Mouse (Mus musculus) lung, embryonic 15.5 days (tissue): ENCODE results near the gene Casp7. TPM values are rescaled to one million over a fixed set of nuclear protein-coding genes. Genes with fewer than 3 reads are reported as not detected.

Experiments used
- ATAC-seq: fragments of 200-750 bp; cut with Nextera tagmentation; 2 replicates; pipeline ENCODE4 v1.8.0; 2017; ENCODE audit warnings: moderate number of reproducible peaks, borderline replicate concordance; ENCODE audit not compliant: low FRiP score, low TSS enrichment; ENCODE audit errors: extremely low read depth
- H3K27ac ChIP-seq: fragments of 300-500 bp; sonication (generic); 2 replicates; pipeline ENCODE4 v1.5.1; 2015; ENCODE audit warnings: moderate library complexity, mild to moderate bottlenecking, inconsistent platforms
- H3K27me3 ChIP-seq: fragments of 300-500 bp; sonication (generic); 2 replicates; pipeline ENCODE4 v1.6.1; 2015; ENCODE audit warnings: inconsistent platforms
- H3K36me3 ChIP-seq: fragments of 300-500 bp; sonication (generic); 2 replicates; pipeline ENCODE4 v1.6.1; 2015; ENCODE audit warnings: inconsistent platforms
- H3K4me1 ChIP-seq: fragments of 300-500 bp; sonication (generic); 2 replicates; pipeline ENCODE4 v1.6.1; 2015; ENCODE audit warnings: inconsistent platforms
- H3K4me2 ChIP-seq: fragments of 300-500 bp; sonication (generic); 2 replicates; pipeline ENCODE4 v1.6.1; 2015; ENCODE audit warnings: inconsistent platforms, mild to moderate bottlenecking, moderate library complexity
- H3K4me3 ChIP-seq: fragments of 300-500 bp; sonication (generic); 2 replicates; pipeline ENCODE4 v1.5.1; 2015; ENCODE audit warnings: mild to moderate bottlenecking, inconsistent platforms
- H3K9ac ChIP-seq: fragments of 300-500 bp; sonication (generic); 2 replicates; pipeline ENCODE4 v1.6.1; 2015; ENCODE audit warnings: inconsistent platforms
- H3K9me3 ChIP-seq: fragments of 300-500 bp; sonication (generic); 2 replicates; pipeline ENCODE4 v1.6.1; 2016; ENCODE audit warnings: inconsistent platforms
- WGBS: fragments of 180-500 bp; shearing (Covaris S2); methylation state at CpG from one replicate; pipeline ENCODE4 v1.1.7; 2015; 5-methylcytosine and 5-hydroxymethylcytosine counted together
- polyA plus RNA-seq: library from polyadenylated mRNA; unstranded; fragments of >200 nt; fragmentation: Nextera tagmentation; extraction: Ambion mirVana; gene quantifications from 2 replicates; pipeline ENCODE4 v1.2.1, GENCODE M21; 2015

Casp7 gene
- polyA plus RNA-seq, 1 experiment from 2014 or later = 34.8 TPM

DNA sequence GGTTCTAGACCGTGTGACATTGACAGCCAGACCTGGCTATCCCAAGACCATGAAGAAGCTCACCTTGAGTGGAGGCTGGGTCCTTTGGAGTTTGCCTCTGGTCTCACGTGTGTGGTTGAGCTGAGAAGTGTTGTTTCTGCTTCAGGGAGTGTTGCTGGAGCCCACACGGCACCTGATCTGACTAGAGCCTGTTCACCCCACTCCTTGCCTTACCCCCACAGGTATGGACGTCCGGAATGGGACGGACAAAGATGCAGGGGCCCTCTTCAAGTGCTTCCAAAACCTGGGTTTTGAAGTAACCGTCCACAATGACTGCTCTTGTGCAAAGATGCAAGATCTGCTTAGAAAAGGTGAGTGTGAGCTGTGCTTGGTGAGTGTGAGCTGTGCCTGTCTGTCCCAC, 36.7 kb downstream of the Casp7 start:
- WGBS = 81% methylated on average over 7 of the region's 7 CpGs
- H3K4me2 ChIP-seq = no peak overlapping the region
- no peak overlapping the region for H3K9ac ChIP-seq
- H3K4me1 ChIP-seq = no peaks in the 10 kb centered on the region
- H3K36me3 ChIP-seq = peaks cover 27% of the 10 kb centered on the region
- H3K27ac ChIP-seq = no peak overlapping the region
- no peak overlapping the region for H3K4me3 ChIP-seq
- H3K27me3 ChIP-seq = no peaks in the 10 kb centered on the region
- no peak for ATAC-seq
- no peaks in the 10 kb centered on the region for H3K9me3 ChIP-seq

DNA sequence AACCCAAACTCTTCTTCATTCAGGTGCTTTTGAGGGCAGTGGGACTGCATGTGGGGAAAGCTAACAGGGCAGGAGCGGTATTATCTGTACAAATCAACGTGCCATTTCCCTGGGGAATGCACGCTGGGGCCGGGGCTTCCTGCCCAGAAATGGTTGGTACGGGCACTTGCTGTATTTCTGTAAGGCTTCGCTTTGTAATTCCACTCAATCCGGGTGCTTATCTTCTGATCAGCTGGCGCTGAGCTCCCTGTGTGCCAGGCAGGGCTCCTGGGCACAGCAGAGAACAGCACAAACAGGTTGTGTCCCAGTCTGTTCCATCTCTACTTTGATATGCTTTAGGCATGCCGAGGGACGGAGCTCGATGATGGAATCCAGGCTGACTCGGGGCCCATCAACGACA, 39.5 kb downstream of the Casp7 start:
- Histone ChIP-seq H3K9me3 (no peaks in the 10 kb centered on the region), H3K27me3 (no peaks in the 10 kb centered on the region), H3K9ac (no peak overlapping the region), H3K4me1 (no peaks in the 10 kb centered on the region), H3K36me3 (peaks cover 27% of the 10 kb centered on the region), H3K27ac (no peak overlapping the region), H3K4me3 (no peak overlapping the region), H3K4me2 (no peak overlapping the region)
- no peak for ATAC-seq
- WGBS = 81% methylated on average over 13 of the region's 13 CpGs

DNA sequence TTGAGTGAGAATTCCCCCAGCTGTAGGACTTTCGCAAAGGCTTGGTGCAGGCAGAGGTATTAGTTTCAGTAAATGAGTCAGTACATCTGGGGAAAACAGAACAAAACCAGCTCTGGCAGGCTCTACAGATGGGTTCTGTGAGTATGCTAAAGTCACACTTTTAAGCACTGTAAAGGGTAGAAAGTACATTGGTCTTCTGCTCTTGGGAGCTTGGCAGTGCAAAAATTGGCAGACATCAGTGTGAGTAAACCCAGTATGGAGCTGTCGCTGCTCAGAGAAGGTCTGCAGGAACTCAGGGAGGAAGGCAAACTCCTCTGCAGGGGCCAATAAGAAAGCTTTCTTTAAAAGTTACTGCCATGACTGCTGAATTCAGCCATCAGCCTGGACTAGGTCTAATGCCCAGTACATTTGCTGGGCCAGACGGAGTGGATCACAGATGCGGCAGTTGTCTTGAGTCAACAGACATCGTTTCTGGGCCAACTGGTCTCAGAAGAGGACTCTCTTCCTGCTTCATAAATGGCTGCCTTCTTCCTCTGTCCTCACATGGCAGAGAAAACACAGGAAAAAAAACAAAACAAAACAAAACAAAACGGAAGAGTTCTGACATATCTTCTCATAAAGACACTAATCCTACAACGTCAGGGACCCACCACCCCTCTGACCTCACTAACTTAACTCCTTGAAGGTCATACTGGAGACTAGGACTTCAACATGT, 41.6 kb downstream of the Casp7 start:
- Histone ChIP-seq H3K36me3 (peaks cover 27% of the 10 kb centered on the region), H3K4me3 (no peak overlapping the region), H3K4me2 (no peak overlapping the region), H3K27ac (peak overlapping the region; percentile 25), H3K27me3 (no peaks in the 10 kb centered on the region), H3K9ac (no peak overlapping the region), H3K9me3 (no peaks in the 10 kb centered on the region), H3K4me1 (no peaks in the 10 kb centered on the region)
- WGBS = 58% methylated on average over 7 of the region's 7 CpGs
- no peak for ATAC-seq

DNA sequence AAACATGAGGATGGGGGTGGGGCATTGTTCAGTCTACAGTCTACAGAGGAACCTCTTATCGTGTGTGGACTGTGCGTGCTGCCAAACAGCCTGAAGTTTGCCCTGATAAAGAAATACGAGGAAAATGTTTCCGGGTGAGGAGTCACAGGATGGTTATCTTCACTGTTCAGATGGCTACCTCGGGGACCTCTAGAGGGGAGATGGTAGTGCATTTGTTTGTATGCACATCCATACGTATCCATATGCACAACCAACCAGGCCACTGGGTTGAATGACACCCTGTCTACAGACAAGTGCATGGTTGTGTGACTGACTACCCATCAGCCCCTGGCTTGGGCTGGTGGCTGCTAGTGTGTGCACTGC, 42.1 kb downstream of the Casp7 start:
- no peak overlapping the region for H3K9ac ChIP-seq
- 46% methylated on average over 6 of the region's 6 CpGs for WGBS
- no peak overlapping the region for H3K4me3 ChIP-seq
- H3K4me1 ChIP-seq = no peaks in the 10 kb centered on the region
- H3K27me3 ChIP-seq = no peaks in the 10 kb centered on the region
- H3K27ac ChIP-seq = no peak overlapping the region
- no peak overlapping the region for H3K4me2 ChIP-seq
- H3K9me3 ChIP-seq = no peaks in the 10 kb centered on the region
- no peak for ATAC-seq
- H3K36me3 ChIP-seq = peaks cover 24% of the 10 kb centered on the region

DNA sequence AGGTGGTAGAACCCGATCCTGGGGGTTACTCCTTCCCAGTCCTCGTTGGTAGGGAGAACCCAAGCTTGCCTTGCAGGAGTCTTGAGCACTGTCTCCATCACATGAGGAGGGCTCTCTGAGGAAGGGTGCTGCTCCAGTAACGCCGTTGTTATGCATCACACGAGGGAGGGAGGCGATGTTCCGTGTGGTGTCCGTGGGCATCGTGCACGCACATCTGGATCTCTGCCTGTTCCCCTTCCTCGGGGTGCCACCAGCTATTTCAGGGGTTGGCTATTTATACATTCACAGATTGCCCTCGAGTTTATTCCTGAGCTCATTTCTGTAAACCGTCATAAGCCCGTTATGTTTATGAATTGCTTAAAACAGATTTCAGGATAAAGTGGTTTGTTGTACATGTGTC, 46.5 kb downstream of the Casp7 start:
- Histone ChIP-seq H3K4me2 (no peak overlapping the region), H3K36me3 (no peaks in the 10 kb centered on the region), H3K4me3 (no peak overlapping the region), H3K27me3 (no peaks in the 10 kb centered on the region), H3K9me3 (no peaks in the 10 kb centered on the region), H3K27ac (no peak overlapping the region), H3K4me1 (no peaks in the 10 kb centered on the region), H3K9ac (no peak overlapping the region)
- ATAC-seq = no peak
- 61% methylated on average over 14 of the region's 14 CpGs for WGBS

DNA sequence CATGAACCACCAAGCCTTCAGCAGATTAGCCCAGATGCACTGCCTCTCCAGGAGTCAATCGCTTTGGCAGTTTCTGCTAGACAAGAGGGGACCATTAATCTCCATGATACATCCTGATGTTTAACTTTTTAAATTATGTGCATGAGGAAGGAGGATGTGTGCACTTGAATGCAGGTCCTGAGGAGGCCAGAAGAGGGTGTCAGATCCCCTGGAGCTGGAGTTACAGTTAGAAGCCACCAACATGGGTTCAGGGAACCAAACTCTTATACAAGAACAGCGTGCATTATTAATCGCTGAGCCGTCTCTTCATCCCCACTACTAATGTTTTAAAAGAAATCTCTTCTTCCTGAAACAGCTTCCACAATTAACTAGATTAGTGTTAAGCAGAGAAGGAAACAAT, 51.9 kb downstream of the Casp7 start:
- Histone ChIP-seq H3K4me2 (no peak overlapping the region), H3K27ac (no peak overlapping the region), H3K4me3 (no peak overlapping the region), H3K4me1 (no peaks in the 10 kb centered on the region), H3K9ac (no peak overlapping the region), H3K9me3 (no peaks in the 10 kb centered on the region), H3K27me3 (no peaks in the 10 kb centered on the region), H3K36me3 (no peaks in the 10 kb centered on the region)
- no peak for ATAC-seq
- WGBS = 89% methylated on average over 4 of the region's 4 CpGs

DNA sequence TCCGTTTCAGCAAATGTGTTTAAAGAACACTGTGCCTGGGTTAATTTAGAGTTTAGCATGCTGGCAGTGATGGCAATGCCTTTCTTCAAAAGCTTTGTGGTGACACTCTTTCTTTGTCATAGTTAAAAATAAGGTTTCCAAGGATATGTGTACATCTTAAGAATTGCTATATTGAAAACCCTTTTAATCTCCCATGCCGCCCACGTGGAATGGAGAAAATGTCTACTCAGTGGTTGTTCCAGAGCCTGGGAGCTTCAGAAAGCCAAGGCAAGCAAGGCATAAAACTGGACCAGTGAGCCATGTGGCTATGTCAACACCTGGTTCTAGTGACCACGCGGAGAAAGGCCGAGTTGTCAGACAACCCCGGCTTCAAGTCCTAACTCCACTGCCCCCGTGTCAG, 52.6 kb downstream of the Casp7 start:
- Histone ChIP-seq H3K27me3 (no peaks in the 10 kb centered on the region), H3K4me3 (no peak overlapping the region), H3K4me2 (no peak overlapping the region), H3K36me3 (no peaks in the 10 kb centered on the region), H3K27ac (no peak overlapping the region), H3K9ac (no peak overlapping the region), H3K9me3 (no peaks in the 10 kb centered on the region), H3K4me1 (no peaks in the 10 kb centered on the region)
- WGBS = 83% methylated on average over 8 of the region's 8 CpGs
- no peak for ATAC-seq

DNA sequence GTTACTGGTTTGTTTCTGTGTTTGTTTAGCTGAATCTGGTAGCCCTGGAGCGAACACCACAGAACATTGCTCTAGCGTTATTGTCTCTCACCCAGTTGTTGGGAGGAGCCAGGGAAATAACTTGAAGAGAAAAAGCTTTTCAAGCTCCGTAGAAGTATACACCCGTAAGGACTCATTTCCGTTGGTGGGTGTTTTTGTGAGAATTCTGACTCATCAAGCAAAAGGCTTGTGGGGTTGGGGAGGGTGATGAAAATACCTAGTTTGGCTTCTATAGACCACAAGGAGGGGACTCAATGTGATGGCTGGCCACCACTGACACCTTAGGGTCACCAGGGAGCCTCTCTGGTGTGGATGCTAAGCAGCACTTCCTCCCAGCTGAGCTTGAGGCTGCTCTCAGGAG, 54.0 kb downstream of the Casp7 start:
- Histone ChIP-seq H3K4me2 (no peak overlapping the region), H3K9ac (no peak overlapping the region), H3K9me3 (no peaks in the 10 kb centered on the region), H3K4me3 (no peak overlapping the region), H3K4me1 (no peaks in the 10 kb centered on the region), H3K36me3 (no peaks in the 10 kb centered on the region), H3K27ac (no peak overlapping the region), H3K27me3 (no peaks in the 10 kb centered on the region)
- ATAC-seq = no peak
- 69% methylated on average over 5 of the region's 5 CpGs for WGBS

DNA sequence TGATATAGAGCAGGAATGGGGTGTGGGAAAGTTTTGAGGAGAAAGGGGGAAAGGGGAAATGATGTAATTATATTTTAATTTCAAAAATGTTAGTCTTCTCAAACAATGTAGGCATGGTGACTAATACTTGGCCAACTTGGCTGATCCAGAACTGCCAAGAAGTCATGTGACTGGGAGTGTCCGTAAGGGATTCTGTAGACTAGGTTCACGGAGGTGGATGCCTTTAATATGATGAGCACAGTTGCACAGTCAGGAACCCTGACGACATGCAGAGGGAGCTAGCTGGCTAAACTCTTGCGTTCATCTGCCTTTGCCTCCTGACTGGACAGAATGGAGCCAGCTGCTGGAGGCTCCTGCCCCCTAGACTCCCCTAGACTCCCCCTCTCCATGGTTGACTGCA, 54.9 kb downstream of the Casp7 start:
- ATAC-seq = no peak
- 84% methylated on average over 4 of the region's 4 CpGs for WGBS
- no peak overlapping the region for H3K4me2 ChIP-seq

DNA sequence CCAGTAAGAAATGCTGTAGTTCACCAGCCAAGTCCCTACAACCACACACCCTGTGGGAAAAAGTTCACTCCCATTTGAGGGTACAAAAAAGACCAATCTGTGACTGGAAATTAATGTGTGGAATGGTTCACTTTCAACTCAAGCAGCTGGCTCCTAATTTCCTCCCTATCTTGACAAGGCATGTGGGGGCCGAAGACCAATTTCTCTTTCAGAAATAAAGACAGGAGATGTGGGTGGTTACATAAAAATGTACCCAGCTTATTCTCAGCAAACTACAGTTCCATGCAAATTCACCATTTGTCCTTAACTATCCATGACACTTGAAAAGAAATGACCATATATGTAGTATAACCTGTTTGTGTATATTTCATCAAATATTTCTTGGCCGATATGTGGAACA, 55.5 kb downstream of the Casp7 start:
- H3K9me3 ChIP-seq = no peaks in the 10 kb centered on the region
- H3K27me3 ChIP-seq = no peaks in the 10 kb centered on the region
- ATAC-seq = no peak
- H3K4me2 ChIP-seq = no peak overlapping the region
- no peak overlapping the region for H3K4me3 ChIP-seq
- H3K27ac ChIP-seq = no peak overlapping the region
- H3K4me1 ChIP-seq = 0 out of 2 replicates have a peak, but pooled peaks cover 4% of the 10 kb centered on the region
- WGBS = 77% methylated on average over 2 of the region's 2 CpGs
- H3K9ac ChIP-seq = no peak overlapping the region
- no peaks in the 10 kb centered on the region for H3K36me3 ChIP-seq

More for the DNA sequence above, 54.9 kb downstream of the Casp7 start:
- no peaks in the 10 kb centered on the region for H3K36me3 ChIP-seq
- no peaks in the 10 kb centered on the region for H3K27me3 ChIP-seq
- H3K9ac ChIP-seq = no peak overlapping the region
- no peak overlapping the region for H3K27ac ChIP-seq
- H3K9me3 ChIP-seq = no peaks in the 10 kb centered on the region
- no peaks in the 10 kb centered on the region for H3K4me1 ChIP-seq
- H3K4me3 ChIP-seq = no peak overlapping the region

DNA sequence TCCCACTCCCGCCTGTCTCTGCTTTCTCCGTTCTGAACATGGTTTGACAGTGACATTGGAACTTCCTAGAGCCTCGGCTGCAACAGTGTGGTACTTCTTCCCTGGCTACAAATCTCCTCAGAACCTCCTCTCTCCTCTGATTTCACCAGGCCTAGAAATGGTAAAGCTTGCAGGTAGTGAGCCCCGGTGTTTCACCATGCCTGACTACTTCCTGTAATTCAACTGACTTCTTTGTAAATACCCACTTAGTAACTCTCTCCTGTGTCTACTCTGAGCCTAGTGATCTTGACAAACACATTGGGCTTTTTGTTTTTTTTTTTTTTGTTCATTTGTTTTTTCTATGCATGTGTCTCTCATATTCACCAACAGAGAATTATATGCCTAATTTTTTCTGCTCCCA, 57.9 kb downstream of the Casp7 start:
- no peak overlapping the region for H3K9ac ChIP-seq
- no peak for ATAC-seq
- H3K4me1 ChIP-seq = 0 out of 2 replicates have a peak, but pooled peaks cover 8% of the 10 kb centered on the region
- no peaks in the 10 kb centered on the region for H3K36me3 ChIP-seq
- H3K27me3 ChIP-seq = no peaks in the 10 kb centered on the region
- no peaks in the 10 kb centered on the region for H3K9me3 ChIP-seq
- no peak overlapping the region for H3K4me2 ChIP-seq
- no peak overlapping the region for H3K4me3 ChIP-seq
- 58% methylated on average over 4 of the region's 4 CpGs for WGBS
- no peak overlapping the region for H3K27ac ChIP-seq

DNA sequence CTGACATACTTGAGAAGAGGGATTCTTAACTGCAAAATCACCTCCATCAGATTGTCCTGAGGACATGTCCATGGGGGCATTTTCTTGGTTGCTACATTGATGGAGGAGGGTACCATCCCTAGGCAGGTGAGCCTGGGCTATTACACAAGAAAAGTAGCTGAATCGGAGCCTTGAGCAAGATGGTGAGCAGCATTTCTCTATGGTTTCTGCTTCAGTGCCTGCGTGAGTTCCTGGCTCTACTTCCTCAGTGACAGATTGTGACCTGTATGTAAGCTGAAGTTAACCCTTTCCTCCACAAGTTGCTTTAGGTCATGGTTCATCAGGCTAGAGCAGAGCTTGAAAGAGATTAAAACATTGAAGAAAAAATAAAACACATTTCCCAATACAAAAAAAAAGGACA, 58.4 kb downstream of the Casp7 start:
- Histone ChIP-seq H3K27ac (no peak overlapping the region), H3K9me3 (no peaks in the 10 kb centered on the region), H3K27me3 (no peaks in the 10 kb centered on the region), H3K36me3 (no peaks in the 10 kb centered on the region), H3K4me3 (no peak overlapping the region), H3K9ac (no peak overlapping the region), H3K4me2 (no peak overlapping the region), H3K4me1 (0 out of 2 replicates have a peak, but pooled peaks cover 8% of the 10 kb centered on the region)
- WGBS = 37% methylated on average over 2 of the region's 2 CpGs
- no peak for ATAC-seq

DNA sequence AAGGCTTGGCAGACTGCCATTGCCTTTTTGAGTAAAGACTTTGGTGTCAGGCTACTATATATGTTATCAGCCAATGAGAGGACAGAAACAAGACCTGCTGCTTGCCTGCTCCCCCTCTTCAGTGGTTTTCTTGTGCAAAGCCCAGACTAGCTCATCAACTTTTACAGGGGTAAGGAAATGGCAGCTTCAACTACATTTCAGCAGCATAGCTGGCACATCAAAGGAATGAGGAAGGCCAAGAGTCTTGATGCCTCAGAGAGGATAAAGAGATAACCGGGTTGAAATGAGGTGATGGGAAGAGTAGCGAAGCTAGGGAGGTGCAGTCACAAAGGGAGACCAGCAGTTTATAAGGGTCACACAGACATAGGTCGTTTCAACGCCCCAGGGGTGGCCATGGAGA, 60.6 kb downstream of the Casp7 start:
- no peaks in the 10 kb centered on the region for H3K9me3 ChIP-seq
- H3K27me3 ChIP-seq = no peaks in the 10 kb centered on the region
- peaks cover 25% of the 10 kb centered on the region for H3K4me1 ChIP-seq
- H3K4me3 ChIP-seq = no peak overlapping the region
- 69% methylated on average over 4 of the region's 4 CpGs for WGBS
- H3K4me2 ChIP-seq = no peak overlapping the region
- H3K9ac ChIP-seq = no peak overlapping the region
- ATAC-seq = no peak
- no peaks in the 10 kb centered on the region for H3K36me3 ChIP-seq
- no peak overlapping the region for H3K27ac ChIP-seq
